Mouse (Mus musculus) G1E-ER4 (cell line): ENCODE data around the gene Cdhr2. TPM values are rescaled to one million over a fixed set of nuclear protein-coding genes. Genes with fewer than 3 reads are reported as not detected.

Experiments
- GATA1 ChIP-seq: IDR thresholded peaks from one replicate; pipeline ENCODE4 v1.8.0; 2012; ENCODE audit warnings: low read length, inconsistent platforms
- polyA plus RNA-seq: library from polyadenylated mRNA; stranded (reverse); fragments of >175 nt; gene quantifications from 2 replicates; pipeline ENCODE4 v1.2.3, GENCODE M21; 2012

Cdhr2 gene
- polyA plus RNA-seq, 1 experiment = not detected

DNA sequence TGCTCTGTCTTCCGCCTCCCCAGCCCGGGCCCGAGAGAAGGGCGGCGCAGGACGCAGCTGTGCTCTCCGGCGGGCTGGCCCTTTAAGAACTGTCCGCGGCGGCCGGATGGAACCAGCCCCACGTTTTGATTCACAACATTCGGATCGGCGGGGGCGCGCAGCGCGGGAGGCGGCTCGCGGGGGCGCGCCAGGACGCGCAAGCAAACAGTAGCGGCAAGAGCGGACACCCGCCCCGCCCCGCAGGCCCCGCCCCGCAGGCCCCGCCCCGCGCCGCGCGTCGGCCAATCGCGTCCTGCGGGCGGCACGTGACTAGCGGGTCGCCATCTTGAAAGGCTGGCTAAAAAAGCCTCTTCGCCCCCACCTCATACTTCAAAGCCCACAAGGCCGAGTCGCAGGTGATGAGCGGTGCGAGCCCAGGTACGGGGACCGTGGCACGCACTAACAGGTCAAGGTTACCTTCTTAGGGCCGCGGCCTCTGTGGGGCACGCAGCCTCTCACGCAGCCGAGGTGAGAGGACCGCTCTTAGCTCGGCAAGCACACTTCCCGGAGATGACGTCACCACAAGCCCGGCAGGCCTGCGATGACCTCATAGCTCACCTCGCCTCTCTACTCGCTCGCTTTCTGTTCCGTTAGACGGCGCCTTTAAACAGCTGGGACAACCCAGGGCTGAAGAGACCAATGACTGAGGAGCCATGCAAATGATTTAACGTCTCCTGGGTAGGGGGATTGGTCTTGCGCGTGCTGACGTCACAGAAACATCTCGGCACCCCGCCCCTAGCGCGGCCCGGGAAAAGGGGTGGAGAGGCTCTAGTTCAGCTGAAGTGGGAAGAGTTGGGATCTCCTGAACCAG, 13.5 kb upstream of the Cdhr2 start:
- no peak for TF ChIP-seq GATA1

DNA sequence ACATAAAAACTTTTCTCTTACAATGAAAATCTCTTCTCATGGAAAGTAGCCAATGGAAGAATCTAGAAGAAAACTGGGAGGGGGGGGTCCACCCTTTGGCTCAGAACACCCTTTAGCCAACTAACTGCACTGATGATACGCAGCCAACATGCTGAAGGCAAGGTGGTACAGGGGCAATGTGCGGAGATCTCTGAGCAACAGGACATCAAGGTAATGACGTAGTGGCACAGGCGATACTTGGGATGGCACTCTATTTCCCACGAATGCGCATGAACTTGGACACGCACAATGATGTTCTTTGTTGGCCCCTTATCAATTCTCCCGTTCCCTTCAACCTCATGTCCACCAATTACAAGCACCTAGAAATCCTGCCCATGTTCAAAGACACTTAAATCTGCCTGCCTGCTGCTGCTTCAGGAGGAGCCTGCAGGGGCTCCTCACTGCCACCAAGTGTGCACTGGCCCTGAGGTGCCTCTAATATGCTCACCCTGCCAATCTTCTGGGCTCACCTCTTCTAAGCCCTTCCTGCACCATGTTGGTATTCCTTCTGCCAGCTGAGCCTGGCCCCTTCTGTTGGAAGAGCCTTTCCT, 11.0 kb upstream of the Cdhr2 start:
- TF ChIP-seq GATA1 = no peak

DNA sequence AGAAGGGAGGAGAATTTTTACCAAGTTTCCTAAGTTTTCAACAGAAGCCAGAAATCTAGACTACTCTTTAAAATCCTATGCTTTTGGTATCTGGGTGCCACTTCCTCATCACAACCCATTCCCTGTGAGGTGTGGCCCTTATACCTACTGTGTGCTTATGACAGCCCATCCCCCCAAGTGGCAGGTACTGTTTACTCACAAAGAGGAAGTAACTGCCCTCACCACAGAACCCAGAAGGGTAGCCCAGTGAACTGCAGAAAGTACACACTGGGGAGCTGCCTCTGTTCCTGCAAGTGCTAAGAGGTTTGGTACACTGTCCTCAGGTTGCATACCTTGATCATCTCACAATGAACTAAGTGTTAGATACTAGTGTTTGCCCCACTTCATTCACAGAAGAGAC, 9.5 kb upstream of the Cdhr2 start:
- TF ChIP-seq GATA1 = no peak

DNA sequence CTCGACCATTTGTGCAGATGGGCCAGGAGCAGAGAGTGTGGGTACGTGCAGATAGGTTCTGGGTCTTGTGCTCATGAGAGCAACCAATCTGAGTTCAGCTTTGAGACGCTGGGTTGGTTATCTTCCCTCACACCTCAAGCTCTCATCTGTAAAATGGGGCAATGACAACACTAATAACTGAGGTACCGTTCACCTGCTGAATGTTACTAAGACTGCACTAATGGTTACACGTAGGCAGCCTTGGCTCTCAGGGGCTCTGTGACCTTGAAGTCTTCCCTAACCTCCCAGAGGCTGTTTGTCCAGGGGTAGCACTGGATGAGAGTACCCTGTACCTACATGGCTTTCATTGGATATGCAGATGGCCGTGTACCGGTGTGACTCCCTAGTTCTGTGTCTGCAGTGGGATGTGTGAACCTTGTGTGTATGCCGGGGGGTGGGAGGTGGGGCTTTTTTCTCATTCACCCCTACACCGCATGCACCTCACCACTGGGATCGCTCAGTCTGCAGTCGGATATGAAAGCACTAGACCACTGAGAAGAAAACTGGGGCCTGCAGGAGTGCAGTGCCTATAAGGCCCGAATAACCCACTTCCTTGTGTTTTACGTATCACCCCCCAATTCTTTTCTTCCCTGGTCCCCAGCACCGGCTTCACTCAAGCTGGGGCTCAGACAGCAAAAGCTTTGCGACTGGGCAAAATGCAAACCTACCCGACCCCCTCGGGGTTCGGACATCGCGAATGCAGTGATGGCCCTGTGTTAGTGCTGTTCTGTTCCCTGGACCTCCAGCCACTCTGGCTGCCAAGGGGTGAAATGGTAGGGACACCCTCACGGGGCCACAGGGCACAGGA, 8.3 kb upstream of the Cdhr2 start:
- no peak for TF ChIP-seq GATA1

DNA sequence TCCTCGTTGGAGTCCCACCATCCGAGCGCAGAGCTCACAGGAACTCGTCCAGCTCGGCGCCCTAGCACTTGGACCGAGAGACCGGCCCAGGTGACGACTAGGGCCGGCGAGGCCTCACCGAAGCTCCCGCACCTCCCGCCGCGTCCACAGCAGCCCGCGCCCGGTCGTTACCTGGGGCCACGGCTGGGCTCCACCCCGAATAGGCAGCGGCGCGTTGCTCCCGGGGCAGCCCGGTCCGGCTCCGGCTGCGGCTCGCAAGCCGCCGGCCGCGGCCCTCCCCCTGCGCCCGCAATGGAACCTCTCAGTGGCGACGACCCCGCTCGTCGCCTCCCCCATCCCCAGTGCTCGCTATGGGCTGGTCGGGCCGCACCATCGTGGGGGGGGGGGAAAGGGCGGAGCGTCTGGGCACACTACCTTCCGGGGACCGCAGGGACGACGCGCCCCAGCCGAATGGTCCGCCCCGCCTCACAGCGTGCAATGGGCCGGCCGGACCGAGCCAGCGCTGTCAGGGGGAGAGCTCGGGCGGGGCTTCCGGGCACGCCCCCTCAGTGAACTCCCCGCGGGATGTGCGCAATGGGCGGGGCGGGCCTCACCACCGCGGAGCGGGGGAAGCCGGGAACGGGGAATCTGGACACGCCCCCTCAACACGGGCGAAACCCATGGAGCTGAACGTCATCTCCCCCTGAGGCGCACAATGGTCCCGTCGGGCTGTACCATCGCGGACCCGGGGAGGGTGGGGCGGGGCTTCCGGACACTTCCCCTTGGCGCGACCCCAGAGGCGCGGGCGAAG, 7.5 kb upstream of the Cdhr2 start, which contains the start of gene Rnf44:
TSS of gene Rnf44 (minus strand) at position 350 of the 790 bp plus-strand sequence.
- no peak for TF ChIP-seq GATA1

DNA sequence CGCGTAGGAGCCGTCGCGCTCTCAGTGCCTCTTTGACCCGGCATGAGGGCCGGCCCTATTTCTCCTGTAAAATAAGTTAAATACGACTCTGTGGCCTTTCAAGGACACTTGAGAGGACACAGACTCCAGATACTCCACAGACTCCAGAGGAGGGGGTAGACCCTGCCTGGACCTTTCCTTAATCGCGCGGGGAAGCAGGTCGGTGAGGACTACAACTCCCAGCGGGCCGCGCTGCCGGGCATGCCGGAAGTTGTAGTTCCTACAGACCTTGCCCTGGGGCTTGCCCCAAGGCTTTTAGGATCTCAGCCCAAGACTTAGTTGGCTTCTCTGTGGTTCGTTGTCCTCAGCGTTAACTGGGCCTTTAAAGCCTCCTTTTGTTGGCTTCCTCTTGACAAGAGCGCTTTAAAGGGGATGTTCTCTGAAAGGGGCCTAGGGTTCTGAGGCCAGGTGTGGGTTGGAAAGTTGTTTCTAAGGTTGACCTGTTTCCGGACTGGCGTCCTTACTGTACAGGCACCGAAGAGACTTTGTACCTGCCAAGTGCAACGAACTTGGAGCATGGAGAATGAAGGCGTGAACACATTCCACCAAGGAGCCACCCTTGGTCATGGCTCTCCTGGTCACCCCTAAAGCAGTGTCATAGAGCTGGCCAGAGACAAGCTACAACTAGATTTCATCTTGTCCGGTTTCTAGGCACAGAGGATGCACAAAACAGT, 6.8 kb upstream of the Cdhr2 start:
- no peak for TF ChIP-seq GATA1

DNA sequence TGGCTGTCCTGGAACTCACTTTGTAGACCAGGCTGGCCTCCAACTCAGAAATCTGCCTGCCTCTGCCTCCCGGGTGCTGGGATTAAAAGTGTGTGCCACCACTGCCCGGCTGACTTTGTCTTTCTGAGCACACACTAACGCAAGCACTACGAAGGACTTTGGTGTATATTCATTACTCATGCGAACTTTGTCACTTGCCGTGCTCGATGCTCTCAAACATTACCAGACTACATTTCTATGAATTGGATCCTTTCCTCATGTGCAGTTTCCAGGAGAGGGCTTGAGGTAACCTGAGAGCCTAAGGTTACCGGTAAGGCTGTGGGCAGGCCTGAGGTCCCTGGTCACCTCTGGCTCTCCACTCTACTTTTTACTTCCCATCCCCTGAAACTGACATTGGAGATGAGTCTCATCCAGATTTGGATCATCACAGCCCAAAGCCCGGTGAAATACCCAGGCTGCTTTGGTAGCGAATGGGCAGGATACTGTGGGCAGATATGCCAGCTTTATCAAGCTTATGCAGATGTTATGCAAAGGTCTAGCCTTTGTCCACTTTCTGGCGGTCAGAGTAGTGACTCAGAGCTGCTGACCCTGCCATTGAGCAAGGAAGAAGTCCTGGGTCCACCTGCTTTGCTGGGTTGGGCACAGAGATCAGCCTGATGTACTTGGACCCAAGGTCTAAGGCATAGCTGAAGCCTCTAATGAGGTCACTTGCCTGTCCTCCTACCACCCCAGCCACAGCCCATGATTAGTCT, 5.6 kb upstream of the Cdhr2 start:
- TF ChIP-seq GATA1 = no peak

DNA sequence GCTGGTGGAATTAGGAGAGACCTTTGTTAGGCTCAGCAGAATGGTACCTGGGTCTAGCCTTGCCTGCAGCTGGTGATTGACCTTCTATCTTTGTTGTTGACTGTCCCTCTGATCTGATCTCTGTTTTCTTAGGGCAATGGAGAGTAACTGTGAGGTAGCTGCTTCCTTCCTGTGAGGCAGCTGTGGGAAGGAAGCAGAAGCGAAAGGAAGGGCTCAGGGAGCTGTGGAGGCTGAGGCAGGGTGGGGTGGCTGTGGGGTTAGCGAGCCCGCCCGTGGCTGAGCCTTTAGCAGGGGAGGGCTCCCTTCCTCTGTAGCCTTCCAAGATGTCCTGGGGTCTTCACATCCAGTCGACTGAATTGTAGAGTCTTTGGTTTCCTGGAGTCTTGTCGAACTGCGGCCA, 1.2 kb downstream of the Cdhr2 start:
- TF ChIP-seq GATA1 = no peak

DNA sequence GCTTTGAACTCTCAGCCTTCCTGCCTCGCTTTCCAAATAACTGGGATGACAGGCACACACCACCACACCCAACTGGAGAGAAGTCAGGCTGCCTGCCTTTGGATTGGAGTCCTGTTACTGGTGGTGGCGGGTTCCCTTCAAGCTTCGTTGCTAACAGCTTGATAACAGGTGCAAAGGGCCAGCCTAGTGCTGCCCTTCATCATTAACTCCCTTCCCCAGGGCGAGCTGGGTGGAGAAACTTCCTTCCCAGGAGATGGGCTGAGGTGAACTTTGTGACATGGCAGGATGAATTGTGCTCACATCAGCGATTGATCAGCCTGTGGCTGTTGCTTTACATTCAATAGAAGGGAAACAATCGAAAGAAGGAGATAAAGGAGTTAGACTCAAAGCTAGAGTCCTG, 3.6 kb downstream of the Cdhr2 start:
- TF ChIP-seq GATA1 = no peak

DNA sequence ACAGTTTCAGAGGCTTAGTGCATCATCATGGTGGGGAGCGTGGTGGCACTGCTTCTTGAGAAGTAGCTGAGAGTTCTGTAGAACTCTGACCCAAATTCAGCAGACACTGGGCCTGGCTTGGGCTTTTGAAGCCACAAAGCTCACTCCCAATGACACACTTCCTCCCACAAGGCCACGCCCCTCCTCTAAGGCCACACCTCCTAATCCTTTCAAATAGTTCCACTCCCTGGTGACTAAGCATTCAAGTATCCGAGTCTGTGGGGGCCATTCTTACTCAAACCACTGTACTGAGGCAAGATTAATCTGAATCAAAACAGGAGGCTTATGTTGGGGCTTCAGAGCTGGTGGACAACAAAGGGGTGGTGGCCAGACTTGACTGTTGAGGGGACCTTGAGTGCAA, 9.6 kb downstream of the Cdhr2 start:
- no peak for TF ChIP-seq GATA1

DNA sequence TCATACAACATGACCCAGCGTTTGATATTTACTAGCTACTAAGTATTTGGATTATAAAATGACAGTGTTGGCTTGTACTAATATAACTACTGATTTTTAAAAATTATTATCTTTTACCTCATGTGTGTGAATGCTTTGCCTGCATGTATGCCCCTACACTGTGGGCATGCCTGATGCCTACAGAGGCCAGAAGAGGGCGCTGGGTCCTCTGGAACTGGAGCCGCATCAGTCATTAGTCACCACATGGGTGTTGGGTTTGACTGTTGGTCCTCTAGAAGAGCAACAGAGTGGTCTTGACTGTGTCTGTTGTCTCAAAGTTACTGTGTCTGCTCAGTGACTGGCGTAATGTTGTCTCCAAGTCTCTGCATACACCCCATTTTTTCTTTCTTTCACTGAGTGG, 13.1 kb downstream of the Cdhr2 start:
- no peak for TF ChIP-seq GATA1

DNA sequence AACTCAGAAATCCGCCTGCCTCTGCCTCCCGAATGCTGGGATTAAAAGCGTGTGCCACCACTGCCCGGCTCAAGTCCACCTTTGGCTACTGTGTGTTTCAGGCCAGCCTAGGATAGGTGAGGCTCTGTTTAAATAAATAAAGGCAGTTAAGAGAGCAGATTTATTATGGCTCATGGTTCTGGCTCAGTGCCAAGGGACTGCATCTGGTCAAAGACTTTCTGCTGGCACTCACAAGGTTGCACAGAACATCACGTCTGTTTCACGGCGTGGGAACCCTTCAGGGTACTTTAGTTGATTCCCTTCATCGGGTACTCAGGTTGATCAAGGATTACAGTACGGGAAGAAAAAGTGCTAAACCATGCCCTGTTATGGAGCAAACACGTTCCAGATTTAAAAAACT, 13.7 kb downstream of the Cdhr2 start:
- no peak for TF ChIP-seq GATA1

DNA sequence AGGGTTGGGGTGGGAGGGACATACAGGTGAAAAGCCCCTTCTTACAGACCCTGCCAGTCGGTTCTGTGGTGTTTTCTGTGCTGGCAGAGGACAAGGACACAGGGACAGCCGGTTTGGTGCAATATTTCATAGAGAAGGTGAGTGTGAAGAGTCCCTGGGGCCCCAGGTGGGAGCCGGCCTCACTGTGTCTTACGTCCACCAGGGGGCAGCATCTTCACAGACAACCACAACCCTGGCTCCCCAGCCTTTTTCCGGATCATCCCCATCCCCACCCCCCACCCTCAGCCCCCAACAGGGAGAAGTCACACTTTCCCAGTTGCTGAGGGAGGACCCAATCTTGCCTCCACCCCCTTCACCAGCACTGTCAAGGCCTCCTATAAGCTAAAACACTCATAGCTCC, 15.7 kb downstream of the Cdhr2 start:
- no peak for TF ChIP-seq GATA1

DNA sequence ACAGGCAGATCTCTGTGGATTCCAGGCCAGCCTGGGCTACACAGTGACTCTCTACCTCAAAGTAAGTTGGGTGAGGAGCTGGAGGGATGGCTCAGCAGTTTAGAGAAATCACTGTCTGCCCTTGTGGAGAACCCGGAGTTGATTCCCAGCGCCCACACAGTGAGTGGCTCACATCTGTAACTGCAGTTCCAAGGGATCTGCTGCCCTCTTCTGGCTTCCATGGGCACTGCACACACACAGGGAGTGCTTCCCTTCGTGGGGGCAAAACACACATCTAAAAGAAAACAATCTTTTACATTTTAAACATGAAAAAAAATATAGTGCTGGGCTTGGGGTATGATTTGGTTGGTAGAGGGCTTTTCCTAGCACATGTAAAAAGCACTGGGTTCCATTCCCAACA, 21.9 kb downstream of the Cdhr2 start:
- no peak for TF ChIP-seq GATA1
